Mouse (Mus musculus) macrophage (primary cell): Measurements from ENCODE around the gene Sult3a2. TPM values are rescaled to one million over a fixed set of nuclear protein-coding genes. Genes with fewer than 3 reads are reported as not detected.
"Not testable (repeated sequence)": the region's sequence is repeated elsewhere in the genome, so short reads cannot be mapped to it uniquely, and the experiment has no call there.

Experiments used
- H3K27ac ChIP-seq: fragments of 350-480 bp; formaldehyde crosslinking; 2 replicates; pipeline ENCODE4 v1.9.0; 2021
- H3K36me3 ChIP-seq: fragments of 350-480 bp; formaldehyde crosslinking; 2 replicates; pipeline ENCODE4 v1.9.0; 2021; ENCODE audit errors: inconsistent target
- H3K4me3 ChIP-seq: fragments of 350-480 bp; formaldehyde crosslinking; 2 replicates; pipeline ENCODE4 v1.9.0; 2021; ENCODE audit errors: inconsistent target
- H3K79me2 ChIP-seq: fragments of 350-480 bp; formaldehyde crosslinking; 2 replicates; pipeline ENCODE4 v1.9.0; 2021; ENCODE audit errors: inconsistent target
- WGBS: methylation state at CpG from one replicate; pipeline ENCODE4 v1.1.7; 2026; ENCODE audit warnings: inconsistent platforms; ENCODE audit not compliant: missing documents; 5-methylcytosine and 5-hydroxymethylcytosine counted together
- polyA plus RNA-seq: library from polyadenylated mRNA; stranded (reverse); fragments of 250-400 nt; gene quantifications from 3 replicates; pipeline ENCODE4 v1.2.4, GENCODE M21; 2018; ENCODE audit warnings: inconsistent platforms
- total RNA-seq, 78 experiments: library from RNA; depleted of rRNA; stranded (reverse); fragments of 250-400 nt; gene quantifications; 1 replicate in 9 of 78; 2 replicates in 24 of 78; 3 replicates in 43 of 78; 4 replicates in 2 of 78; pipeline ENCODE4 v1.2.4; 2018; ENCODE audit warnings: inconsistent platforms in 56 of 78

Gene Sult3a2
- total RNA-seq (2018; cell fraction: chromatin; rRNA removed), result not detected
- not detected for total RNA-seq (2018; cell fraction: cytosol; rRNA removed)
- total RNA-seq (2018; cell fraction: nucleus; rRNA removed), result not detected
- not detected in 3 replicates for polyA plus RNA-seq

- Histone ChIP-seq H3K36me3 (no peaks in the 10 kb centered on the region), H3K27ac (no peak within 1 kb of the TSS), H3K79me2 (no peaks in the 10 kb centered on the region), H3K4me3 (no peak within 1 kb of the TSS)
- 88% methylated on average over 3 of the region's 3 CpGs for WGBS
These were observed at the start of gene Sult3a2 for GRCm38 (mm10) chr10:33786604-33787003. TSS of gene Sult3a2 (minus strand) at chr10:33786704.

GRCm38 (mm10) chr10:33820892-33821291, 34.4 kb upstream of the Sult3a2 start:
- no peak overlapping the region for H3K4me3 ChIP-seq
- no peaks in the 10 kb centered on the region for H3K36me3 ChIP-seq
- no peaks in the 10 kb centered on the region for H3K79me2 ChIP-seq
- H3K27ac ChIP-seq, result no peak overlapping the region
- 89% methylated on average over 3 of the region's 3 CpGs for WGBS

DNA sequence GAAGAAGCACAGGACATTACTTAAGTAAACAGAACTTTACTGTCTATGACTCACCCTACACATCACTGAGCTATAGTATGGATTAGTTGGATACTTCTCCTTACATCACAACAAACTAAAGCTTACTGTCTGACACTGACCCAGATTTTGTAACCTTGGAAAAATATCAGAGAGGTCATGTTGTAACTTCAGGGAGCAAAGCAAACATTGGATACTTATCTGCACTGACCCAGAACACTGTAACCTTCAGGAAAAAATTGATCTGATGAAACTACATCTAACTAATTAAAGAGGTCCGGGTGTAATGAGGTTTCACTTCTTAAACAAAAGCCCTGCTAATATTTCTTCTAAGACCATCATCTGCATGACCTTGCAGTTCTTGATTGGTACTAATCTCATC, 30.4 kb upstream of the Sult3a2 start:
- WGBS, result 85% methylated on average over 1 of the region's 1 CpGs
- Histone ChIP-seq H3K36me3 (no peaks in the 10 kb centered on the region), H3K27ac (no peak overlapping the region)

GRCm38 (mm10) chr10:33814266-33814665, 27.8 kb upstream of the Sult3a2 start:
- Histone ChIP-seq H3K27ac (no peak overlapping the region), H3K4me3 (no peak overlapping the region), H3K36me3 (no peaks in the 10 kb centered on the region), H3K79me2 (no peaks in the 10 kb centered on the region)

More for the DNA sequence above, 30.4 kb upstream of the Sult3a2 start:
- Histone ChIP-seq H3K79me2 (no peaks in the 10 kb centered on the region), H3K4me3 (no peak overlapping the region)

DNA sequence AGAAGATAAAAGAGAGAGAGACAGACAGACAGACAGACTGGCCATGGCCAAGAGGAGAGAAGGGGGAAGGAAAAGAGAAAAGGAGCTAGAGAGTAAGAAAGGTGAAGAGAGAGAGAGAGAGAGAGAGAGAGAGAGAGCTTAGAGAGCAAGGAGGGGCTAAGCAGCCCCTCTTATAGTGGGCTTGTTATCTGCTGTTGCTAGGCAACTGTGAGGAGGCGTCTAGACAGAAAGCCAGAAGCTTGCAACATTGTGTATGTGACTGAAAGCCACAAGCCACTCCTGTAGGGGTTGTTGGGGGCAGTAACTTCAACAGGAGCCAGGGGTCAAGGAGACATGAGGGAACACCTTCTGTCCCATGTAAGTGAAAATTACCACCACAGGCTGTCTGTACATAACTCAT, 25.3 kb upstream of the Sult3a2 start:
- no peak overlapping the region for H3K4me3 ChIP-seq
- 37% methylated on average over 1 of the region's 1 CpGs for WGBS
- no peaks in the 10 kb centered on the region for H3K79me2 ChIP-seq
- H3K27ac ChIP-seq, result no peak overlapping the region
- H3K36me3 ChIP-seq, result no peaks in the 10 kb centered on the region

DNA sequence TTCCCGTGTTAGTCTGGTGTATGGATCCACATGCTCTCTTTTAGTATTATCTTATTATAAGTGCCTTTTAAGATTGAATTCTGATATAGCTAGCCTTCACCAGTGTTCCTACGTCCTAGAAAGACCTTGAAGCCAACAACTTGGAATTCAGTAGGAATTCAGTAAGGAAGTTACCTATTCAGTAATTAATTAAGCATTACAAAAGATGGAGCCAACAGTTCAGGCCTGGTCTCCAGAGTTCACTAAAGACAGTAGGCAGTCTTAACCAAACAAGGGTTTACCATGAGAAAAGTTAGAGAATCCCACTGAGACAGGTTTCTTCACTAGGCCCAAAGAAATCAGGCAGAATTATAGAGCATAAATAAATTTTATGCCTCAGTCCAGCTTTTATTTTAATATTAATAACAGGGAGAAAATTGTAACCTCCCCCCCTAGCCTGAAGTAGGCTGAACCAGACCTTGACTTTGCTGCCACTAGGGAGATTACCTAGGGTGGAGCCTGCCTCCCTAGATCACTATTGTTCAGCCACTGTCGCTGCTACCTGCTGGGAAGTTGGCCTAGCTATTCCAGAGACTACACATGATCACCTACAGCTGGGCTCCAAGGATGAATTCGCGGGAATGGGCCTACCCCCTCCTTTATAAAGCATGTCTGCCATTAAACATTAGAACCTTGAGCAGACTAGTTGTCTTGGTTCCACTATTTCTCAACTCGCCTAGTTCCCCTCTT, 10.9 kb upstream of the Sult3a2 start:
- H3K36me3 ChIP-seq, H3K79me2 ChIP-seq, H3K4me3 ChIP-seq, H3K27ac ChIP-seq: not testable (repeated sequence)
- WGBS, result 73% methylated on average over 6 of the region's 6 CpGs

GRCm38 (mm10) chr10:33796269-33796915, 9.9 kb upstream of the Sult3a2 start:
- H3K27ac ChIP-seq, H3K79me2 ChIP-seq, H3K4me3 ChIP-seq, H3K36me3 ChIP-seq: not testable (repeated sequence)
- WGBS, result 73% methylated on average over 4 of the region's 4 CpGs

- not testable (repeated sequence) for H3K27ac ChIP-seq, H3K4me3 ChIP-seq, H3K36me3 ChIP-seq, H3K79me2 ChIP-seq
- 72% methylated on average over 3 of the region's 3 CpGs for WGBS
These were observed 5.7 kb upstream of the Sult3a2 start for GRCm38 (mm10) chr10:33792166-33792565.

DNA sequence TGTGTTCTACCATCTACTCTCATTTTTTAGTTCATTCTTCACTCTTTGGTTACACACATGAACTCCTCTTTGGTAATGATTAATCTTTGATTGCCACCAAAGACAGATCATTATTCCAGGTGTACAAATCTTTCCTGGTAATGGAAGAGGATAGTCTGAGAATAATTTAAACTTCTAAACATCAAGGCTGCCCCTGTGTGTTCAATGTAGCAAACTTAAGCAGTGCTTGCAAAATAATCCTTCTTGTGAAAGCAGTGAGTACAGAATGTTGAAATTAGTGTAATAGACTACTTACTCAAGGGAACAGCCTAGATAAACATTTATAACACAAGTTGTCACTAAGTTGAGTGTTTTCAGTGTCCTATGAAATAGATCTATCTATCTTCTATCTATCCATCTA, 1.0 kb upstream of the Sult3a2 start:
- no peak overlapping the region for H3K4me3 ChIP-seq
- no peak overlapping the region for H3K27ac ChIP-seq
- no peaks in the 10 kb centered on the region for H3K36me3 ChIP-seq
- no peaks in the 10 kb centered on the region for H3K79me2 ChIP-seq

DNA sequence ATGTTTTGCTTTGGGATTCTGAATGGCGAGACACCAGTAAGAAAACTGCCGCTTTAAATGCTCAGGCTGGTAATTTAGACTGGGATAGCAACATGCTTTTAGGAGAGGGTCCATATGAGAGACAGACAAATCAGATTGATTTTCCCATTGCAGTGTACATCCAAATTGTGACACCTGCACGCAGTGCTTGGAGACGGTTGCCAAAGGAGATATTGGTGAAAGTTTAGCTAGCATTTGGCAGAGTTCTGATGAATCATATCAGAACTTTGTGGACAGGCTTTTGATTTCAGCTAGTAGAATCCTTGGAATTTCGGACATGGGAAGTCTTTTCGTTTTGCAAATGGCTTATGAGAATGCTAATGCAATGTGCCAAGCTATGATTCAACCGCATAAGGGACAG, 51.3 kb downstream of the Sult3a2 start:
- not testable (repeated sequence) for H3K27ac ChIP-seq, H3K4me3 ChIP-seq, H3K79me2 ChIP-seq, H3K36me3 ChIP-seq
- 91% methylated on average over 7 of the region's 7 CpGs for WGBS

DNA sequence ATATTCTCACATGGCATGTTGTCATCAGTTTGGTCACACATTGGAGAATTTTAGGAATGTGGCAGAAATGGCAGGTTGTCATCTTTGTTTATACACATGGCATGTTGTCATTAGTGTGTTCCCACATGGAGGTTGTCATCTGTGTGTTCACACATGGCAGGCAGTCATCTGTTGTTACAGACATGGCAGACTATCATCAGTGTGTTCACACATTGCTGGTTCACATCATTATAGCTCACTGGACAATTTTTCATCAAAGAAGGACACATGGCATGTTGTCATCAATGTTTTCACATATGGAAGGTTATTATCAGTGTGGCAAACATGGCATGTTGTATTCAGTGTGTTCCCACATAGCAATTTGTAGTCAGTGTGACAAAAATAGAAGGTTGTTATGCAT, 53.3 kb downstream of the Sult3a2 start:
- Histone ChIP-seq H3K27ac (no peak overlapping the region), H3K4me3 (no peak overlapping the region), H3K36me3 (no peaks in the 10 kb centered on the region), H3K79me2 (no peaks in the 10 kb centered on the region)

GRCm38 (mm10) chr10:33732409-33733185, 53.9 kb downstream of the Sult3a2 start:
- Histone ChIP-seq H3K79me2 (no peaks in the 10 kb centered on the region), H3K36me3 (no peaks in the 10 kb centered on the region), H3K27ac (no peak overlapping the region), H3K4me3 (no peak overlapping the region)
- WGBS, result 79% methylated on average over 4 of the region's 4 CpGs

GRCm38 (mm10) chr10:33723764-33724163, 62.7 kb downstream of the Sult3a2 start:
- Histone ChIP-seq H3K27ac (no peak overlapping the region), H3K79me2 (no peaks in the 10 kb centered on the region), H3K36me3 (no peaks in the 10 kb centered on the region), H3K4me3 (no peak overlapping the region)
- WGBS, result 43% methylated on average over 6 of the region's 6 CpGs

- no peak overlapping the region for H3K4me3 ChIP-seq
- no peak overlapping the region for H3K27ac ChIP-seq
- no peaks in the 10 kb centered on the region for H3K36me3 ChIP-seq
- WGBS, result 89% methylated on average over 3 of the region's 4 CpGs
- no peaks in the 10 kb centered on the region for H3K79me2 ChIP-seq
These were observed 64.6 kb downstream of the Sult3a2 start for GRCm38 (mm10) chr10:33721827-33722438.
